Mouse (Mus musculus): Measurements from ENCODE around the gene Man2a1. TPM values are rescaled to one million over a fixed set of nuclear protein-coding genes. Genes with fewer than 3 reads are reported as not detected.

Man2a1 gene
- polyA plus RNA-seq, 1 experiment from 2014 or later, result 9.1 TPM

DNA sequence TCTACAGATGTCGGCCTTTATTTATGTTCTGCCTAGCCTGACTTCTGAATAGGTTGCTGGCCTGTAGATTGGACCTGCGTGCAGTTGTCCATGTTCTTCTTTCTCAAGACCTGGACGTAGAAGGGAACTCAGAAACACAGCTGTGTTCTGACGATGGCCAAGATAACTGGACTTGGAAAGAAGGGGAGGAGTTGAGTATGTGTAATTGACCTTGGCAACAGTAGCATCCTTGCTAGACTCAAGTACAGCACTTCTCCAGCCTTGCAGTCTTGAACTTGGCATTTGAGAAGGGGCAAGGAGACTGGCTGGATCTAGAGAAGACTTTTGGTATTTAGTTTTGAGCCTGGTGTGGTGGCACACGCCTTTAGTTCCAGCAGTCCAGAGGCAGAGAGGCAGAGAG, 10.9 kb downstream of the Man2a1 start:
- H3K9me3 ChIP-seq (ENCODE audit: control insufficient read depth, low read length), result no peaks in the 10 kb centered on the region
- no peak overlapping the region for H3K27ac ChIP-seq (ENCODE audit: low read length)
- no peak overlapping the region for H3K4me3 ChIP-seq (ENCODE audit: low read length)
- H3K36me3 ChIP-seq (ENCODE audit: control insufficient read depth, insufficient read depth, low read length), result no peaks in the 10 kb centered on the region
- H3K9ac ChIP-seq (ENCODE audit: low read depth, low read length), result no peak overlapping the region
- H3K4me2 ChIP-seq (ENCODE audit: low read depth, low read length), result no peak overlapping the region
- no peak for ATAC-seq
- peaks cover 7% of the 10 kb centered on the region; the same call in 1 of the 2 replicates for H3K4me1 ChIP-seq (ENCODE audit: control insufficient read depth, insufficient read depth, low read length)
- WGBS, result 86% methylated on average over 5 of the region's 5 CpGs
- H3K27me3 ChIP-seq (replicated peaks; ENCODE audit: control insufficient read depth, insufficient read depth, low read length), result no peaks in the 10 kb centered on the region

GRCm38 (mm10) chr17:64612135-64612885, 11.8 kb downstream of the Man2a1 start:
- no peaks in the 10 kb centered on the region for H3K36me3 ChIP-seq (ENCODE audit: control insufficient read depth, insufficient read depth, low read length)
- 80% methylated on average over 16 of the region's 16 CpGs for WGBS
- H3K4me1 ChIP-seq (ENCODE audit: control insufficient read depth, insufficient read depth, low read length), result peaks cover 8% of the 10 kb centered on the region; the same call in 1 of the 2 replicates
- peak; percentile 60 for ATAC-seq
- H3K4me3 ChIP-seq (ENCODE audit: low read length), result no peak overlapping the region
- H3K4me2 ChIP-seq (ENCODE audit: low read depth, low read length), result no peak overlapping the region
- H3K9ac ChIP-seq (ENCODE audit: low read depth, low read length), result no peak overlapping the region
- H3K27me3 ChIP-seq (replicated peaks; ENCODE audit: control insufficient read depth, insufficient read depth, low read length), result no peaks in the 10 kb centered on the region
- no peak overlapping the region for H3K27ac ChIP-seq (ENCODE audit: low read length)
- no peaks in the 10 kb centered on the region for H3K9me3 ChIP-seq (ENCODE audit: control insufficient read depth, low read length)

DNA sequence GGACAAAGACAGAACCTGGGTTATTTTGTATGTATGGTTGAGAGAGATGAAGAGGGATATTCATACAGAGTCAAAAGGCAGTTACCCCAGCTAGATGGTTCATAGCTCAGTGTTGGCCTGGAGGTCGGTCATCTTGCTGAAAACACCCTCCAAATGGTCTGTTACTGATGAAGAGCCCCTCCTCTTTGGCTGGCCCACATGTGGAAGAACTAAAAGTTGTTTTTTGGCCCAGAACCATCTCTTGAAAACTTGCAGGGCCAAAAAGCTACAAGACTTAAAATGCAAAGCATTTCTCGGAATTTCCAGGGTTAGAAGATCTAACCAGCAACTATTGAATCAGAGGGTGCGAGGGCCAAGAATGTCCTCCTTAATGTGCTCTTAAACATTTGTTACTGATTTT, 12.4 kb downstream of the Man2a1 start:
- WGBS, result 77% methylated on average over 3 of the region's 3 CpGs
- Histone ChIP-seq H3K4me2 (ENCODE audit: low read depth, low read length) (no peak overlapping the region), H3K27ac (ENCODE audit: low read length) (no peak overlapping the region), H3K36me3 (ENCODE audit: control insufficient read depth, insufficient read depth, low read length) (no peaks in the 10 kb centered on the region), H3K4me3 (ENCODE audit: low read length) (no peak overlapping the region), H3K4me1 (ENCODE audit: control insufficient read depth, insufficient read depth, low read length) (peaks cover 9% of the 10 kb centered on the region; the same call in 1 of the 2 replicates), H3K9ac (ENCODE audit: low read depth, low read length) (no peak overlapping the region), H3K9me3 (ENCODE audit: control insufficient read depth, low read length) (no peaks in the 10 kb centered on the region), H3K27me3 (replicated peaks; ENCODE audit: control insufficient read depth, insufficient read depth, low read length) (no peaks in the 10 kb centered on the region)
- no peak for ATAC-seq

GRCm38 (mm10) chr17:64613351-64613750, 12.8 kb downstream of the Man2a1 start:
- no peaks in the 10 kb centered on the region for H3K36me3 ChIP-seq (ENCODE audit: control insufficient read depth, insufficient read depth, low read length)
- no peak overlapping the region for H3K27ac ChIP-seq (ENCODE audit: low read length)
- H3K4me1 ChIP-seq (ENCODE audit: control insufficient read depth, insufficient read depth, low read length), result peaks cover 9% of the 10 kb centered on the region; the same call in 1 of the 2 replicates
- no peak overlapping the region for H3K4me2 ChIP-seq (ENCODE audit: low read depth, low read length)
- ATAC-seq, result no peak
- no peaks in the 10 kb centered on the region for H3K27me3 ChIP-seq (replicated peaks; ENCODE audit: control insufficient read depth, insufficient read depth, low read length)
- H3K9me3 ChIP-seq (ENCODE audit: control insufficient read depth, low read length), result no peaks in the 10 kb centered on the region
- 60% methylated on average over 3 of the region's 3 CpGs for WGBS
- H3K9ac ChIP-seq (ENCODE audit: low read depth, low read length), result no peak overlapping the region
- H3K4me3 ChIP-seq (ENCODE audit: low read length), result no peak overlapping the region

- no peak overlapping the region for H3K27ac ChIP-seq (ENCODE audit: low read length)
- no peaks in the 10 kb centered on the region for H3K27me3 ChIP-seq (replicated peaks; ENCODE audit: control insufficient read depth, insufficient read depth, low read length)
- H3K36me3 ChIP-seq (ENCODE audit: control insufficient read depth, insufficient read depth, low read length), result no peaks in the 10 kb centered on the region
- no peak overlapping the region for H3K4me3 ChIP-seq (ENCODE audit: low read length)
- no peaks in the 10 kb centered on the region for H3K9me3 ChIP-seq (ENCODE audit: control insufficient read depth, low read length)
- H3K4me1 ChIP-seq (ENCODE audit: control insufficient read depth, insufficient read depth, low read length), result peaks cover 11% of the 10 kb centered on the region
- peak; percentile 35; the same call in 1 of the 2 replicates for ATAC-seq
- no peak overlapping the region for H3K4me2 ChIP-seq (ENCODE audit: low read depth, low read length)
- no peak overlapping the region for H3K9ac ChIP-seq (ENCODE audit: low read depth, low read length)
- 71% methylated on average over 3 of the region's 3 CpGs for WGBS
Observed at GRCm38 (mm10) chr17:64614804-64615203, 14.3 kb downstream of the Man2a1 start.

DNA sequence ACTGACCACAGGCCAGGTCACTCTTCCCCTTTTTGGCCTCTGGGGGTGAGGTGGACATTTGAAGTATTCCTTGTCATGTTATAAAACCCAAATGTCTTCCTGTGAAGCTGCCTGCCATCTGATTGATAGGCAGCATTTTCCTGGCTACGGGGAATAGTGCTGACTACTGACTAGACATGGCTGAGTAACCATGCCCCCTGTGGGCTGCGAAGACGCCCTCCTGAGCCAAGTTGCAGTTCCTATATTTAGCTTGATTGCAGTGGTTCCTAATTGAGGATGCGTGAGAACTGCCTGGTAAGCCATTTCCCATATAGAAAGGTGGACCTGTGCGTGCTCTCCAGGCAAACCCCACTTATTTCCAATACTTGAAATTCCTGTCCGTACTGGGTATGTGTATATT, 14.9 kb downstream of the Man2a1 start:
- H3K9me3 ChIP-seq (ENCODE audit: control insufficient read depth, low read length), result no peaks in the 10 kb centered on the region
- H3K4me2 ChIP-seq (ENCODE audit: low read depth, low read length), result no peak overlapping the region
- H3K27ac ChIP-seq (ENCODE audit: low read length), result no peak overlapping the region
- no peaks in the 10 kb centered on the region for H3K27me3 ChIP-seq (replicated peaks; ENCODE audit: control insufficient read depth, insufficient read depth, low read length)
- H3K4me3 ChIP-seq (ENCODE audit: low read length), result no peak overlapping the region
- no peak for ATAC-seq
- no peak overlapping the region for H3K9ac ChIP-seq (ENCODE audit: low read depth, low read length)
- H3K36me3 ChIP-seq (ENCODE audit: control insufficient read depth, insufficient read depth, low read length), result no peaks in the 10 kb centered on the region
- H3K4me1 ChIP-seq (ENCODE audit: control insufficient read depth, insufficient read depth, low read length), result peaks cover 13% of the 10 kb centered on the region
- WGBS, result 87% methylated on average over 6 of the region's 6 CpGs

DNA sequence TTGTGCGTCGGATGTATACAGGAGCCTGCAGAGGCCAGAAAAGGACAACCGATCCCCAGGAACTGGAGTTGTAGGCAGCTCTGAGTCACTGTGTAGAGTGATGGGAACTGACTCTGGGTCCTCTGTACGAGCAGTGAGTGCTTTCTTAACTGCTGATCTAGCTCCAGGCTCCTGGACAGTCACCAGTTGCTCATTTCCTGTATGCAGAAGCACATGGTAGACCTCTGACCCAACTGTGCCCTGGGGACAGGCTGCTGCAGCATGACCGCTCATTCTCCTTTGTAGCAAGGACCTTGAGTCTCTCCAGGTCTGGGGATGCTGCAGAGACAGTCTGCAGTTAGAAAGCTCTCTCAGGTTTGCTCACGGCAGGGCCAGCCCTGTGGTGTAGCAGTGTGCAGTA, 15.7 kb downstream of the Man2a1 start:
- no peak for ATAC-seq
- Histone ChIP-seq H3K4me1 (ENCODE audit: control insufficient read depth, insufficient read depth, low read length) (peaks cover 13% of the 10 kb centered on the region), H3K4me3 (ENCODE audit: low read length) (no peak overlapping the region), H3K9ac (ENCODE audit: low read depth, low read length) (no peak overlapping the region), H3K4me2 (ENCODE audit: low read depth, low read length) (no peak overlapping the region), H3K9me3 (ENCODE audit: control insufficient read depth, low read length) (no peaks in the 10 kb centered on the region), H3K27ac (ENCODE audit: low read length) (no peak overlapping the region), H3K27me3 (replicated peaks; ENCODE audit: control insufficient read depth, insufficient read depth, low read length) (no peaks in the 10 kb centered on the region), H3K36me3 (ENCODE audit: control insufficient read depth, insufficient read depth, low read length) (no peaks in the 10 kb centered on the region)
- WGBS, result 86% methylated on average over 6 of the region's 6 CpGs

DNA sequence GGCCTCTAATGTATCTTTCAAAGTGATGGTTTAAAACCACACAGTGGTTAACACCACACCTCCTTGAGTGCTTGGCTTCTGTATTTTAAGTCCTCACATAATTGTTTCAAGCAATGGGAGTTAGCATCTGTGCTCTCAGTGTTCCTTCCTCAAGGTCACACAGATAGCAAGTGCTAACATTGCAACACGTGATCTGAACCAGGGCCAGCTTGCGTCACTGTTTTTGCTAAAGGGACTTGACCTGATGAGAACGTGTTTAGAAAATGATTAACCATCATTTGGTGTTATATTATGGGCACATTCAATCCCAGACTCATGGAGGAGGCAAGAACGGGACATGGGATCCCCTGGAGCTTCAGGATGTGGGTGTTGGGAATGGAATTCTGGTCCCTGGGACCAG, 17.3 kb downstream of the Man2a1 start:
- Histone ChIP-seq H3K36me3 (ENCODE audit: control insufficient read depth, insufficient read depth, low read length) (no peaks in the 10 kb centered on the region), H3K9me3 (ENCODE audit: control insufficient read depth, low read length) (no peaks in the 10 kb centered on the region), H3K27me3 (replicated peaks; ENCODE audit: control insufficient read depth, insufficient read depth, low read length) (no peaks in the 10 kb centered on the region), H3K27ac (ENCODE audit: low read length) (no peak overlapping the region), H3K9ac (ENCODE audit: low read depth, low read length) (no peak overlapping the region), H3K4me3 (ENCODE audit: low read length) (no peak overlapping the region), H3K4me2 (ENCODE audit: low read depth, low read length) (no peak overlapping the region), H3K4me1 (ENCODE audit: control insufficient read depth, insufficient read depth, low read length) (peaks cover 13% of the 10 kb centered on the region)
- peak; percentile 84 for ATAC-seq
- 54% methylated on average over 4 of the region's 4 CpGs for WGBS

- Histone ChIP-seq H3K4me2 (ENCODE audit: low read depth, low read length) (no peak overlapping the region), H3K4me1 (ENCODE audit: control insufficient read depth, insufficient read depth, low read length) (peaks cover 11% of the 10 kb centered on the region), H3K27me3 (replicated peaks; ENCODE audit: control insufficient read depth, insufficient read depth, low read length) (no peaks in the 10 kb centered on the region), H3K27ac (ENCODE audit: low read length) (no peak overlapping the region), H3K4me3 (ENCODE audit: low read length) (no peak overlapping the region), H3K36me3 (ENCODE audit: control insufficient read depth, insufficient read depth, low read length) (no peaks in the 10 kb centered on the region), H3K9me3 (ENCODE audit: control insufficient read depth, low read length) (no peaks in the 10 kb centered on the region), H3K9ac (ENCODE audit: low read depth, low read length) (no peak overlapping the region)
- ATAC-seq, result no peak
- 84% methylated on average over 4 of the region's 4 CpGs for whole genome bisulfite sequencing
Observed at GRCm38 (mm10) chr17:64618996-64619395, 18.5 kb downstream of the Man2a1 start.

GRCm38 (mm10) chr17:64620135-64620534, 19.6 kb downstream of the Man2a1 start:
- Histone ChIP-seq H3K4me3 (ENCODE audit: low read length) (no peak overlapping the region), H3K36me3 (ENCODE audit: control insufficient read depth, insufficient read depth, low read length) (no peaks in the 10 kb centered on the region), H3K4me2 (ENCODE audit: low read depth, low read length) (no peak overlapping the region), H3K9ac (ENCODE audit: low read depth, low read length) (no peak overlapping the region), H3K9me3 (ENCODE audit: control insufficient read depth, low read length) (no peaks in the 10 kb centered on the region), H3K27me3 (replicated peaks; ENCODE audit: control insufficient read depth, insufficient read depth, low read length) (no peaks in the 10 kb centered on the region), H3K27ac (ENCODE audit: low read length) (no peak overlapping the region), H3K4me1 (ENCODE audit: control insufficient read depth, insufficient read depth, low read length) (peaks cover 14% of the 10 kb centered on the region)
- no peak for ATAC-seq
- 58% methylated on average over 9 of the region's 9 CpGs for WGBS
